Mouse (Mus musculus) E14TG2a.4 (cell line): Measurements from ENCODE around the gene Slc9a1.

Source experiments
- CTCF ChIP-seq: conservative IDR thresholded peaks from 2 replicates; pipeline ENCODE4 v1.5.1; 2014; ENCODE audit warnings: low read length
- NANOG ChIP-seq: IDR thresholded peaks from 2 replicates; pipeline ENCODE4 v1.6.1; 2014; ENCODE audit warnings: borderline replicate concordance, low read length, mixed read lengths

DNA sequence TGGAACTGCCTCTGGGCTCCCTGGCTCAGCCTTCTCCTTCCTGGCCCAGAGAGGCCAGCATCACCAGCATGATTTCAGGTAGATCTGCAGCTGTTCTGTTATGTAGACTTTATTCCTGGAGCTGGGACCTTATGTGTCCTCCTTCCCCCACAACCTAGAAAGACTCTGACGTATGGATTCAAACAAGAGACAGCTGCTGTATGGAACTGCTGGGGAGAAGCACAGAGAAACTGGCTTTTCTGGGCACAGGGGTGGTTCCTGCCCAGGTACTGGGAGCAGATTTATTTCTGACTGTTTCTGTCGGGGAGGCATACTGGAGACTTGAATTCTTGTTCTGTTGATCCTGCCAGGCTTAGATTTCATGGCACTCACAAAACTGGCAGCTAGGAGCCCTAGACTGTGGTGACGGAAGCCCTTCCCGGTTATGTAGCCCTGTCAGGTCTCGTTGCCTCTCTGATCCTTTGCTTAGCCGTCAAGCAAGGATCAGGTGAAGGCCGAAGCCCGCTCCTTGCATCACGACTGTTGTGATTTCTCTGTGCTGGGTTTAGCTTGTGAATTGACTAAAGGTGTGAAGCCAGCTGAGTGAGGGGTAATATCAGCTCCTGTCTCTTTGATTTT is 34.2 kb downstream of the Slc9a1 start:
- TF ChIP-seq CTCF = no peak
- TF ChIP-seq NANOG = no peak
